Mouse (Mus musculus): ENCODE data around the gene Fam131b. TPM values are rescaled to one million over a fixed set of nuclear protein-coding genes. Genes with fewer than 3 reads are reported as not detected.
A peak's percentile ranks its signal among the peaks of the same experiment; 100 is the strongest.

Gene Fam131b
- 0.43 and 0.46 TPM in 2 replicates for polyA plus RNA-seq (2014; fragmentation: Nextera tagmentation; extraction: Ambion mirVana)

DNA sequence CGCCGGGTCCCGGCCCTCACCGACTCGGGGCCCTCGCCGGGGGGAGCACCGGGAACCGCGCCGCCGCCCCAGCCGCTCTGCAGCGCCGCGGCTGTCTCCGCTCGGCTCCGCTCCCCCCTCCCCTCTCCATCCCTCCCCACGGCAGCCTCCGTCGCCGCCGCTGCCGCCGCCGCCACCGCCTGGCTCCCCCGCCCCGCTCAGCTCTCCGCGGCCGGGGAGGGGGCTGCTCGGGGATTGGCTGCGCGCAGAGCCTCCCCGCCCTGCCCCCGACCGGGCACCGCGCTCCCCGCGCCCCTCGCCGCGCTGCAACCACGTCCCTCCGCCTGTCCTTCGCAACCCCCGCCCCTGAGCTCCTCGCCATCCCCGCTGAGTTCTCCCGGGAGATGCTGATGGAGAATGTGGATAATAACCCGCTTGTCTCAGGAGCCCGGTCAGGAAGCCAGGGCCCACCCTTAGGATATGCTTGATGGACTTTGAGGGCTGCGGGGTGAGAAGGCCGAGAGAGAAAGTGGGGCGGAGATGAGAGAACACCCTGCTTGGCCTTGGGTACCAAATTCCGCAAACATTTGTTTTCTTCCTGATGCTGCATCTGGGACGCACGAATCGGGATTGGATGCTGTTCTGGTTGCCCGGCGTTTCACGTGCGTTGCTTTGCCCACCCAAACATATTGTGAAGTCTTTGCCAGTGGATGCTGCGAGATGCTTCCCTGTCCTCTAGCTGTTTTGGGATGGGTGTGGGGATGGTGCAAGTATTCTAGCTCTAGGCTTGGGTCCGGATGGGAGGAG is at the start of gene Fam131b:
Fam131b (minus strand) TSS at position 162 of the 786 bp plus-strand sequence.
- Histone ChIP-seq H3K4me1 (ENCODE audit: control insufficient read depth, insufficient read depth, low read length) (0 out of 2 replicates have a peak, but pooled peaks cover 4% of the 10 kb centered on the region), H3K4me3 (ENCODE audit: low read depth, low read length) (peak within 1 kb of the TSS; percentile 62), H3K27me3 (replicated peaks; ENCODE audit: control insufficient read depth, insufficient read depth, low read length) (peaks cover 22% of the 10 kb centered on the region), H3K9ac (ENCODE audit: low read depth, low read length) (peak within 1 kb of the TSS; percentile 66), H3K36me3 (ENCODE audit: control insufficient read depth, insufficient read depth, low read length) (no peaks in the 10 kb centered on the region), H3K27ac (replicated peaks; ENCODE audit: low read depth, low read length) (no peak within 1 kb of the TSS; the same call in 1 of the 2 replicates), H3K4me2 (ENCODE audit: low read depth, low read length) (peak within 1 kb of the TSS; percentile 79), H3K9me3 (ENCODE audit: control insufficient read depth, low read length) (no peaks in the 10 kb centered on the region)
- peak; percentile 89 for ATAC-seq (ENCODE audit: low read depth)
- WGBS = under 1% methylated on average over 18 of the region's 68 CpGs
- DNase-seq (ENCODE audit: low spot score) = peak; percentile 46

DNA sequence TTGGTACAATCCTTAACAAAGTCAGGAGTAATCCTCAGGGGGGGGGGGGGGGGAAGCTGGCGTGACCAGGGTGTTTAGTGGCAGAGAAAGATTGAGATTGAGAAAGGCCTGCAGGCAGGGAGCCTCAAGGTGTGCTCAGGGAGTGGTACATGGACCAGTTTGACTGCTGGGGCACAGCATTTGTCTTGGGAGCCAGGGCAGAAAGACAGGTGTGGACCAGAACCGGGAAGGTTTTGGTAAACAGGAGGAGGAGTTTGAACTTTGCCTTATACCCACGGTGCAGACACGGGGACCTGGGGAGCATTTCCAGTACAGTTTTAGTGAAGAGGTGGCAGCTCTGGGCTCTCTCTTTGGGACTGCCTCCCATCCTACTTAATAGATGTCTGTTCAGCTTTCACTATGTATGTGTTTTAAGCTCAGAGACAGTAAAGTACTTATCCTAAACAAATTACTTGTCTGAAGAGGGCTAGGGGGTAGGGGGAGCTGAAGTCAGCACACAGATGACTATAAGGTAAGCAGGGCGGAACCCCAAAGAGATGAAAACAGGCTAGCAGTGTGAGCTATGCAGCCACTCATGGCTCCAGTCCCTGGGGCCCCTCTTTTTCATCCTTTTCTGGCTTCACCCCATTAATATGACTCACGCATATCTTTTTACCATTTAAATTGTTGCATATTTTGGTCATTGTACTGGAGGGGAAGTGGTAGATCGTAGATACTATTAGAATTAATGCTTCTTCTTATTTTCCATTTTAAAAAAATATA is 49.4 kb upstream of the Fam131b start:
- Histone ChIP-seq H3K9me3 (ENCODE audit: control insufficient read depth, low read length) (no peaks in the 10 kb centered on the region), H3K27me3 (replicated peaks; ENCODE audit: control insufficient read depth, insufficient read depth, low read length) (no peaks in the 10 kb centered on the region), H3K4me3 (ENCODE audit: low read depth, low read length) (peak overlapping the region; percentile 61), H3K36me3 (ENCODE audit: control insufficient read depth, insufficient read depth, low read length) (no peaks in the 10 kb centered on the region), H3K4me1 (ENCODE audit: control insufficient read depth, insufficient read depth, low read length) (peaks cover 21% of the 10 kb centered on the region), H3K27ac (replicated peaks; ENCODE audit: low read depth, low read length) (peak overlapping the region; percentile 15; the same call in 1 of the 2 replicates), H3K9ac (ENCODE audit: low read depth, low read length) (peak overlapping the region; percentile 69), H3K4me2 (ENCODE audit: low read depth, low read length) (peak overlapping the region; percentile 97)
- peak; percentile 5; the same call in 1 of the 2 replicates for ATAC-seq (ENCODE audit: low read depth)
- 39% methylated on average over 7 of the region's 7 CpGs for WGBS
- no peak for DNase-seq (ENCODE audit: low spot score)

DNA sequence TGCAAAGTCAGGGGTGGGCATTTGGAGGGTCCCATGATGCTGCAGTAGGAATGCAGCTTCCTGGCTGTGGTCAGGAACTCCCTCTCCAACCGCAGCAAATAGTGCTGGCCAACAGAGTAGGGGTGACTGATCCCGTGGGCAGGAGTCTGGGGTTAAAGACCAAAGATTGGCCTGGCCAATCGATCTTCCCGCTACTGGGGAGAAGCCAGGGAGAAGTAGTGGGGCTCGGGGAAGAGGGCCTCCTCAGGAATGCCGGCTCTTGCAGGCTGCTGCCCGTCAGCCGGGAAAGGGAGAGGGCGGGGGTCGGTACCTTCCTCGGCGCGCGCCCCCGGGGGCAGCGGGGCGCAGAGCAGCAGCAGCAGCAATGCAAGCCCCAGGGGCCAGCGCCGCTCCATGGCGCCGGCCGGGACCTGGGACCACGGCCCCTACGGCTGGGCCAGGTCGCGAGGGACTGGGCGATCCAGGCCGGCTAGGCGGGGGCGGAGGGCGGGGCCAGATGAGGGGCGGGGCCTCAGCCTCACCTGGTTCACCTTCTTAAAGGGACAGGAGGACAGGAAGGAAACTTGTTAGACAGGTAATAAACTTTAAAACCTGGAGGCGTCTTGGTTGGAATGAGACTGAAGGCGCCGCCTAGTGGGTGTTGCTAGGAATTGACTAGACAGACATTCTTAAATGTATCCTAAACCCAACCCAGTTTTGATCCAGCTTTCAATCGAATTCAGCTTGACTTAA is 48.5 kb upstream of the Fam131b start, which contains the start of gene Epha1:
Epha1 (minus strand) TSS at position 453 of the 732 bp plus-strand sequence.
- Histone ChIP-seq H3K9ac (ENCODE audit: low read depth, low read length) (peak within 1 kb of the TSS; percentile 69), H3K27me3 (replicated peaks; ENCODE audit: control insufficient read depth, insufficient read depth, low read length) (no peaks in the 10 kb centered on the region), H3K4me1 (ENCODE audit: control insufficient read depth, insufficient read depth, low read length) (peaks cover 21% of the 10 kb centered on the region), H3K27ac (replicated peaks; ENCODE audit: low read depth, low read length) (peak within 1 kb of the TSS; percentile 15; the same call in 1 of the 2 replicates), H3K36me3 (ENCODE audit: control insufficient read depth, insufficient read depth, low read length) (no peaks in the 10 kb centered on the region), H3K4me3 (ENCODE audit: low read depth, low read length) (peak within 1 kb of the TSS; percentile 61), H3K4me2 (ENCODE audit: low read depth, low read length) (peak within 1 kb of the TSS; percentile 97), H3K9me3 (ENCODE audit: control insufficient read depth, low read length) (no peaks in the 10 kb centered on the region)
- 3% methylated on average over 23 of the region's 36 CpGs for WGBS
- peak; percentile 89 for DNase-seq (ENCODE audit: low spot score)
- ATAC-seq (ENCODE audit: low read depth) = peak; percentile 82

DNA sequence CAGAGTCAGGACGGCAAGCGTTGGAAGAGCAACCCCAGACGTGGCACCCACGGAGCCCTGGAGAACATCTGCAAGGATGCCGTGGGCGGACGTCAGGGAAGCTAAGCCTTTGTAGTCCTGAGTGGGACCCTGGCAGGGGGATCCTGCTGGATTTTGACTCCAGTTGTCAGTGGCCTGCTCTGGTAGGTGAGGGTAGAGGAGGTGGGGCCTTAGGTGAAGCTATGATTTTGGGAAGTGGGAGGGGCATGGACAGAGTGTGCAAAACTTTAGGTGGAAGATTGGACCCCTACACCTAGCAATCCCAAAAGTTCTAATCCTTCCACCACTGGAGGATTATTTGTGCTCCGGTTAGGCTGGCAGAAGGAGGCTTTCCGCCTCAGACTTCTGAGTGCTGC is 48.0 kb upstream of the Fam131b start:
- ATAC-seq (ENCODE audit: low read depth) (no peak), DNase-seq (ENCODE audit: low spot score) (no peak)
- WGBS = 15% methylated on average over 9 of the region's 9 CpGs
- peak overlapping the region; percentile 61 for H3K4me3 ChIP-seq (ENCODE audit: low read depth, low read length)
- H3K4me1 ChIP-seq (ENCODE audit: control insufficient read depth, insufficient read depth, low read length) = peaks cover 21% of the 10 kb centered on the region
- H3K36me3 ChIP-seq (ENCODE audit: control insufficient read depth, insufficient read depth, low read length) = no peaks in the 10 kb centered on the region
- peak overlapping the region; percentile 69 for H3K9ac ChIP-seq (ENCODE audit: low read depth, low read length)
- no peaks in the 10 kb centered on the region for H3K9me3 ChIP-seq (ENCODE audit: control insufficient read depth, low read length)
- no peak overlapping the region; the same call in 1 of the 2 replicates for H3K27ac ChIP-seq (replicated peaks; ENCODE audit: low read depth, low read length)
- H3K4me2 ChIP-seq (ENCODE audit: low read depth, low read length) = peak overlapping the region; percentile 97
- no peaks in the 10 kb centered on the region for H3K27me3 ChIP-seq (replicated peaks; ENCODE audit: control insufficient read depth, insufficient read depth, low read length)

DNA sequence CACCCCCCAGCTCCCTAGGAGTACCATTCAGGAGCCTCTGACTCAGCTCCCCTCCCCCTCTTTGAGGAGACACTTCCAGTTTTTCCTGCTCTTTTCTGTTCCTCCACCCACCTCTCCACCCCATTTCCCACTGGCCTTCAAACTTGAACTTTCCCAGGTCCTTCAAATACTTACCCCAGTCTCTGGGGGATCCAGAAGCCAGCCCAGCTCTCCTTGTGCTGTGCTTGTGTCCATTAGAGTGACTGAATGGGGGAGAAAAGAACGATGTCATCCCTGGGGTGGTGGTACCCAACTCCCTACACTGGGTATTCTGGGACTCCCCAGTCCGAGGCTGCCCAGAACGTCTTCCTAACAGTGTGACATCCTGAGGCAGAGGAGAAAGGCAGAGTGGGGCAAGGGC is 47.6 kb upstream of the Fam131b start:
- Histone ChIP-seq H3K27ac (replicated peaks; ENCODE audit: low read depth, low read length) (no peak overlapping the region), H3K27me3 (replicated peaks; ENCODE audit: control insufficient read depth, insufficient read depth, low read length) (no peaks in the 10 kb centered on the region), H3K9ac (ENCODE audit: low read depth, low read length) (no peak overlapping the region), H3K36me3 (ENCODE audit: control insufficient read depth, insufficient read depth, low read length) (no peaks in the 10 kb centered on the region), H3K9me3 (ENCODE audit: control insufficient read depth, low read length) (no peaks in the 10 kb centered on the region), H3K4me1 (ENCODE audit: control insufficient read depth, insufficient read depth, low read length) (peaks cover 21% of the 10 kb centered on the region), H3K4me3 (ENCODE audit: low read depth, low read length) (peak overlapping the region; percentile 61; the same call in 1 of the 2 replicates), H3K4me2 (ENCODE audit: low read depth, low read length) (peak overlapping the region; percentile 97)
- DNase-seq (ENCODE audit: low spot score) (no peak), ATAC-seq (ENCODE audit: low read depth) (no peak)
- 10% methylated on average over 3 of the region's 3 CpGs for WGBS

DNA sequence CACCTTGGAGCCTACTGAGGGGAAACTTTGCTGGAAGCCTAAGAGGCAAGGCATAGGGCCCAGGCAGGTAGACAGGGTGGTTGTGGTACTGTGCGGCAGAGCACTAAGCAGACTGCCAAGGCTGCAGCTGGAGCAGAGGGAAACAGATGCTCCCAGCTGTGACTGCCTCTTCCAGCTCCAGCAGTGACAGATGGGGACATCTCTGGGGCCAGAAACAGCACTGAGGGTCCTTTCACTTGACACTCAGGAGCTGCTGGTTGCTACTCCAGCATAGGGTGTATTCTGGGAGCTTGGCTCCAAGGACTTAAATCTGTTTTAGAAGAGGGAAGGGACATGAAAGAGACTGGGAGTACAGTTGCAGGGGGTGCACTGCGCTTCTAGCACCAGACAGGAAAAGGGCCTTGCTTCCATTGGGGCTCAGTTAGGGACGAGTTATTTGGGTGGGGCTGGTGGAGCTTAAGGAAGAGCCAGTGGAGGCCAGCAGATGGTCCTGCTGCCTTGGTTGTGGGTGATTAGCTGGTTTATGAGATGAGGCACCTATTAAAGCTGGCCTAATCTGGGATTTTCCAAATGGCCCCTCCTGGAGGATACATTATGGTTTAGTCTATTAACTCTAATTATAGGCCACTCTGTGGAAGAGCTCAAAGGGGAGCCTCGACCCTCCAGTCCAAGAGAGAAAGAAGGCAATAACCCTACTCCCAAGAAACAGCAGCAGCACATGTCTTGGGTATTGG is 46.4 kb upstream of the Fam131b start:
- H3K4me3 ChIP-seq (ENCODE audit: low read depth, low read length) = no peak overlapping the region
- H3K9me3 ChIP-seq (ENCODE audit: control insufficient read depth, low read length) = no peaks in the 10 kb centered on the region
- H3K9ac ChIP-seq (ENCODE audit: low read depth, low read length) = no peak overlapping the region
- 49% methylated on average over 4 of the region's 4 CpGs for WGBS
- H3K4me2 ChIP-seq (ENCODE audit: low read depth, low read length) = no peak overlapping the region
- peaks cover 21% of the 10 kb centered on the region for H3K4me1 ChIP-seq (ENCODE audit: control insufficient read depth, insufficient read depth, low read length)
- no peak for ATAC-seq (ENCODE audit: low read depth)
- no peaks in the 10 kb centered on the region for H3K27me3 ChIP-seq (replicated peaks; ENCODE audit: control insufficient read depth, insufficient read depth, low read length)
- H3K36me3 ChIP-seq (ENCODE audit: control insufficient read depth, insufficient read depth, low read length) = no peaks in the 10 kb centered on the region
- H3K27ac ChIP-seq (replicated peaks; ENCODE audit: low read depth, low read length) = no peak overlapping the region
- no peak for DNase-seq (ENCODE audit: low spot score)

DNA sequence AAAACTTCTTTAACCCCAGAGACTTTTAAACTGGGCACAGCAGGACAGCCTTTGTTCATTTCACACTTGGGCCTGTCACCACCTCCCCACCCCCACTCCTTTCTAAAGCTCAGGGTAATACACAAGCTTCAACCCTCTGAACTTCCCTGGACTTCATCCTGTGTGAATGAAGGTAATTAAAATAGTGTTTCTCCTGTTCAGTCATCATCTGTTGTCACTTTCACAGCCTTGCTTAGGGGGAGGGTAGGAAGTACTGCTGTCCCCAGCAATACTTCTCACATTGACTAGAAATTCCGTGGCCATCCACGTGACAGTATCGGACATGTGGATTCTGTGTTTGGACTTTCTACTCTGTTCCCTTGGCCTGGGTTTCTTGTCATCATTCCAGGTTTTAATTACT is 45.4 kb upstream of the Fam131b start:
- H3K36me3 ChIP-seq (ENCODE audit: control insufficient read depth, insufficient read depth, low read length) = no peaks in the 10 kb centered on the region
- H3K4me3 ChIP-seq (ENCODE audit: low read depth, low read length) = no peak overlapping the region
- no peak overlapping the region for H3K27ac ChIP-seq (replicated peaks; ENCODE audit: low read depth, low read length)
- DNase-seq (ENCODE audit: low spot score) (no peak), ATAC-seq (ENCODE audit: low read depth) (no peak)
- H3K4me1 ChIP-seq (ENCODE audit: control insufficient read depth, insufficient read depth, low read length) = peaks cover 17% of the 10 kb centered on the region
- H3K27me3 ChIP-seq (replicated peaks; ENCODE audit: control insufficient read depth, insufficient read depth, low read length) = no peaks in the 10 kb centered on the region
- H3K9me3 ChIP-seq (ENCODE audit: control insufficient read depth, low read length) = no peaks in the 10 kb centered on the region
- 18% methylated on average over 3 of the region's 3 CpGs for WGBS
- H3K9ac ChIP-seq (ENCODE audit: low read depth, low read length) = no peak overlapping the region
- no peak overlapping the region for H3K4me2 ChIP-seq (ENCODE audit: low read depth, low read length)
